Mouse (Mus musculus): ENCODE measurements at regions not wholly inside any gene's neighbourhood (a gene's known extent, or its start where the extent isn't known, plus 50 kb on each side); places are given as distances from the start of the nearest gene placed in this dataset.

- no peak for TF ChIP-seq CHD1 (IDR thresholded peaks at IDR 0.05; ENCODE audit: low read depth, low read length)
- no peak for TF ChIP-seq HCFC1 (IDR thresholded peaks at IDR 0.05; ENCODE audit: low read depth, low read length)
- TF ChIP-seq ZMIZ1 (IDR thresholded peaks at IDR 0.05; ENCODE audit: low read depth, low read length): no peak
- no peak for TF ChIP-seq UBTF (IDR thresholded peaks at IDR 0.05; ENCODE audit: low read depth, low read length)
- no peak for TF ChIP-seq MEF2A (IDR thresholded peaks at IDR 0.05; ENCODE audit: borderline replicate concordance, low read depth, low read length)
- TF ChIP-seq NELFE (IDR thresholded peaks at IDR 0.05; ENCODE audit: low read depth, low read length): no peak
- TF ChIP-seq ELF1 (IDR thresholded peaks at IDR 0.05; ENCODE audit: low read depth, low read length): no peak
- no peak for TF ChIP-seq RCOR1 (conservative IDR thresholded peaks at IDR 0.05; ENCODE audit: low read depth, low read length)
- TF ChIP-seq GABPA (IDR thresholded peaks at IDR 0.05; ENCODE audit: insufficient replicate concordance, low read depth, low read length): no peak
Observed at GRCm38 (mm10) chr13:4666375-4667140, 57.6 kb upstream of the Akr1e1 start (continued).

GRCm38 (mm10) chr13:4663390-4663789 is 54.4 kb upstream of the Akr1e1 start:
- Histone ChIP-seq H3K4me3 (replicated peaks in 1 of 3; ENCODE audit: low read depth in 2 of 3, low read length in 2 of 3, poor library complexity in 1 of 3) (no peak overlapping the region), H3K79me2 (replicated peaks; ENCODE audit: control insufficient read depth, extremely low read depth, insufficient read depth, poor library complexity, severe bottlenecking) (no peaks in the 10 kb centered on the region), H3K9me3 (replicated peaks; ENCODE audit: low read length) (no peaks in the 10 kb centered on the region), H3K27me3 (replicated peaks) (no peaks in the 10 kb centered on the region), H3K9ac (ENCODE audit: insufficient read depth, low read depth) (no peak overlapping the region), H3K27ac (ENCODE audit: insufficient read depth, low read depth) (no peak overlapping the region), H3K36me3 (replicated peaks in 1 of 2; ENCODE audit: control insufficient read depth in 1 of 2, insufficient read depth in 1 of 2, low read length in 1 of 2) (no peaks in the 10 kb centered on the region), H3K4me1 (ENCODE audit: control insufficient read depth in 1 of 2, insufficient read depth in 2 of 2) (no peaks in the 10 kb centered on the region), H3K4me2 (ENCODE audit: insufficient read depth, low read depth, poor library complexity, severe bottlenecking) (no peak overlapping the region)
- in situ Hi-C loops (cut with MboI; ENCODE audit: low pct_ligation_motif_present, low pct_unique_long_range_greater_than_20kb, low sequenced_read_pairs) (loop anchor here (10.0 kb wide), 1 partner anchor 1811 kb away; no protein-coding TSS in a partner anchor), dilution Hi-C loops (cut with MboI; ENCODE audit: extremely low pct_ligation_motif_present, extremely low pct_unique_long_range_greater_than_20kb, low sequenced_read_pairs) (no loop called here)
- TF ChIP-seq UBTF (IDR thresholded peaks at IDR 0.05; ENCODE audit: low read depth, low read length) (no peak), KAT2A (IDR thresholded peaks at IDR 0.05; ENCODE audit: insufficient replicate concordance, low read length) (no peak), USF2 (conservative IDR thresholded peaks at IDR 0.05; ENCODE audit: low read depth, low read length) (no peak), ZKSCAN1 (IDR thresholded peaks at IDR 0.05; ENCODE audit: borderline replicate concordance, low read depth, low read length) (no peak), POLR2A (IDR thresholded peaks at IDR 0.05; ENCODE audit: low read depth, low read length) (no peak), MAZ (IDR thresholded peaks at IDR 0.05; ENCODE audit: low read depth, low read length) (no peak), MAX (IDR thresholded peaks at IDR 0.05; ENCODE audit: low read length) (no peak), ZMIZ1 (IDR thresholded peaks at IDR 0.05; ENCODE audit: low read depth, low read length) (no peak), MEF2A (IDR thresholded peaks at IDR 0.05; ENCODE audit: borderline replicate concordance, low read depth, low read length) (no peak), CHD2 (IDR thresholded peaks at IDR 0.05; ENCODE audit: low read length) (no peak), JUN (IDR thresholded peaks at IDR 0.05; ENCODE audit: insufficient read depth, low read depth, low read length) (no peak), POLR2AphosphoS2 (IDR thresholded peaks at IDR 0.05; ENCODE audit: low read depth, low read length) (no peak)
- DNase-seq (ENCODE audit: extremely low read depth): no peak
